Mouse (Mus musculus): ENCODE data around the gene Gpr176. TPM values are rescaled to one million over a fixed set of nuclear protein-coding genes. Genes with fewer than 3 reads are reported as not detected.

The Gpr176 gene
- polyA plus RNA-seq, 1 experiment from 2014 or later: 0.21 TPM

DNA sequence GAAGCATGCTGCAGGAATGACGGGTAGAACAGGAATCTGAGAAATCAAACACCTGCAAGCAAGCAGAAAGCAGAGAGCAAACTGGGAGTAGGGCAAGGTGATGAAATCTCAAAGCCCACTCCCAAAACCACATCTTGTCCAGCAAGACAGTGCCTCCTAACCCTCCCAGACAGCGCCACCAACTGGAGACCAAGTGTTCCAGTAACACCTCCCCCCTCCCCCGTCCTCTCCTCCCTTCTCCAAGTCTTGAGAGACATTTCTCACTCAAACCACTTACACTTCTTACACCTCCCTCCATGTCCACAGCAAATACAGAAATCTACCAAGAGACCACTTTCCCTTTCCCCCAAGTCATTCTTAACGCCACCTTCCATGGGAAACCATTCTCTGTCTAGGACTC is 51.4 kb downstream of the Gpr176 start:
- Histone ChIP-seq H3K9ac (no peak overlapping the region), H3K36me3 (replicated peaks) (no peaks in the 10 kb centered on the region), H3K4me3 (replicated peaks) (no peak overlapping the region), H3K9me3 (replicated peaks) (no peaks in the 10 kb centered on the region), H3K4me2 (no peak overlapping the region), H3K4me1 (replicated peaks) (no peaks in the 10 kb centered on the region), H3K27ac (replicated peaks) (no peak overlapping the region), H3K27me3 (no peaks in the 10 kb centered on the region)
- no peak for ATAC-seq (ENCODE audit: insufficient read depth)
- 48% methylated on average over 4 of the region's 4 CpGs for WGBS (ENCODE audit: insufficient replicate concordance)

GRCm38 (mm10) chr2:118321094-118321493 is 52.1 kb downstream of the Gpr176 start:
- WGBS (ENCODE audit: insufficient replicate concordance): 77% methylated on average over 4 of the region's 4 CpGs
- ATAC-seq (ENCODE audit: insufficient read depth): no peak

DNA sequence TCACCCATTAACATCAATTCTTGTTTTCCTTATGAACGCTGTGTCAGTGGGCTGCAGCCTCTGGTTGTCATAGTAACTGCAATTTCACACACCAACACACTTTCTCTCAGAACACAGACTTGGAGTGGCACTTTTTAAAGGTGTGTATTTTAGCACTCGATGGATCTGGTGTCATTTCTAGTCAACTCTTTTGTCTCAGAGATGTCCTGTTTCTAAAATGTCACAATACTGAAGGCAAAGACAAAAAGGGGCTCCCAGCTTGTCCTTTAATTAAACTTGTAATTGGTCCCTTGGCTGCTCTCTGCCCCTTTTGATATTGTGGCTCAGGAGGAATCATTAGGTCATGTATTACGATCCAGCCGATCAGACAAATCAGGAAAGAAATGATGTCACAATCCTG is 52.7 kb downstream of the Gpr176 start:
- no peak for ATAC-seq (ENCODE audit: insufficient read depth)
- 64% methylated on average over 4 of the region's 4 CpGs for WGBS (ENCODE audit: insufficient replicate concordance)

More at GRCm38 (mm10) chr2:118321094-118321493, 52.1 kb downstream of the Gpr176 start:
- Histone ChIP-seq H3K27me3 (no peaks in the 10 kb centered on the region), H3K27ac (replicated peaks) (no peak overlapping the region), H3K9ac (no peak overlapping the region), H3K4me1 (replicated peaks) (no peaks in the 10 kb centered on the region), H3K4me3 (replicated peaks) (no peak overlapping the region), H3K9me3 (replicated peaks) (no peaks in the 10 kb centered on the region), H3K36me3 (replicated peaks) (no peaks in the 10 kb centered on the region), H3K4me2 (no peak overlapping the region)

DNA sequence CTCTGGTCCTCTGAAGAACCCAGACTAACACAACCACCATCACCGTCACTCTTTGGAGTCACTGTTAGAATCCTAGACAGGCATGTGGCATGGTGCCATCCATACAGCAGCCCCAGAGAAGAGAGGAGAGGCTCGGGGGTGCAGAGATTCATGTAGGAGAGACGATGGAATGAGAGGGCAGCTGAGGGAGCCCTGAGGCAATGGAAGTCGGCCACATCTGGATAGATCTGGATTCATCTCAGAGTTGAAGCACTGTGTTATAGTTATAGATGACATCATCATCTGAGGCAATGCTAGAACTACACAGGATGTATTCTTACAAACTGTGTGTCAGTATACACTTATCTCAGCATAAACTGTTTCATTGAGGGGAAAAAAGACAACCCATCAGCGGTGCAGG is 54.0 kb downstream of the Gpr176 start:
- H3K27ac ChIP-seq (replicated peaks): no peak overlapping the region
- no peaks in the 10 kb centered on the region for H3K9me3 ChIP-seq (replicated peaks)
- no peak overlapping the region for H3K9ac ChIP-seq
- no peak overlapping the region for H3K4me3 ChIP-seq (replicated peaks)
- H3K4me1 ChIP-seq (replicated peaks): no peaks in the 10 kb centered on the region
- 60% methylated on average over 5 of the region's 5 CpGs for WGBS (ENCODE audit: insufficient replicate concordance)
- no peaks in the 10 kb centered on the region for H3K36me3 ChIP-seq (replicated peaks)
- H3K27me3 ChIP-seq: no peaks in the 10 kb centered on the region
- no peak for ATAC-seq (ENCODE audit: insufficient read depth)
- no peak overlapping the region for H3K4me2 ChIP-seq

More for the DNA sequence above, 52.7 kb downstream of the Gpr176 start:
- Histone ChIP-seq H3K36me3 (replicated peaks) (no peaks in the 10 kb centered on the region), H3K9me3 (replicated peaks) (no peaks in the 10 kb centered on the region), H3K9ac (no peak overlapping the region), H3K27ac (replicated peaks) (no peak overlapping the region), H3K27me3 (no peaks in the 10 kb centered on the region), H3K4me3 (replicated peaks) (no peak overlapping the region), H3K4me1 (replicated peaks) (no peaks in the 10 kb centered on the region), H3K4me2 (no peak overlapping the region)

- 50% methylated on average over 2 of the region's 2 CpGs for WGBS (ENCODE audit: insufficient replicate concordance)
- ATAC-seq (ENCODE audit: insufficient read depth): no peak
- Histone ChIP-seq H3K4me1 (replicated peaks) (no peaks in the 10 kb centered on the region), H3K27me3 (no peaks in the 10 kb centered on the region), H3K9ac (no peak overlapping the region), H3K4me2 (no peak overlapping the region), H3K9me3 (replicated peaks) (no peaks in the 10 kb centered on the region), H3K4me3 (replicated peaks) (no peak overlapping the region), H3K27ac (replicated peaks) (no peak overlapping the region), H3K36me3 (replicated peaks) (no peaks in the 10 kb centered on the region)
Measured at GRCm38 (mm10) chr2:118316939-118317338, 56.3 kb downstream of the Gpr176 start.

GRCm38 (mm10) chr2:118315656-118316402 is 57.4 kb downstream of the Gpr176 start:
- no peak overlapping the region for H3K4me3 ChIP-seq (replicated peaks)
- H3K27ac ChIP-seq (replicated peaks): no peak overlapping the region
- no peak overlapping the region for H3K9ac ChIP-seq
- H3K27me3 ChIP-seq: no peaks in the 10 kb centered on the region
- WGBS (ENCODE audit: insufficient replicate concordance): 71% methylated on average over 12 of the region's 12 CpGs
- no peak overlapping the region for H3K4me2 ChIP-seq
- H3K36me3 ChIP-seq (replicated peaks): no peaks in the 10 kb centered on the region
- H3K9me3 ChIP-seq (replicated peaks): no peaks in the 10 kb centered on the region
- ATAC-seq (ENCODE audit: insufficient read depth): no peak
- no peaks in the 10 kb centered on the region for H3K4me1 ChIP-seq (replicated peaks)

- Histone ChIP-seq H3K27me3 (no peaks in the 10 kb centered on the region), H3K4me2 (no peak overlapping the region; the same call in 1 of the 2 replicates), H3K4me3 (replicated peaks) (no peak overlapping the region), H3K9me3 (replicated peaks) (no peaks in the 10 kb centered on the region), H3K9ac (no peak overlapping the region), H3K4me1 (replicated peaks) (0 out of 2 replicates have a peak, but pooled peaks cover 6% of the 10 kb centered on the region), H3K27ac (replicated peaks) (peak overlapping the region; percentile 31; the same call in 1 of the 2 replicates), H3K36me3 (replicated peaks) (no peaks in the 10 kb centered on the region)
- ATAC-seq (ENCODE audit: insufficient read depth): peak; percentile 35
- WGBS (ENCODE audit: insufficient replicate concordance): 24% methylated on average over 8 of the region's 8 CpGs
Measured at GRCm38 (mm10) chr2:118307561-118307960, 65.7 kb downstream of the Gpr176 start.

- Histone ChIP-seq H3K27ac (replicated peaks) (peak overlapping the region; percentile 31), H3K4me1 (replicated peaks) (0 out of 2 replicates have a peak, but pooled peaks cover 6% of the 10 kb centered on the region), H3K36me3 (replicated peaks) (no peaks in the 10 kb centered on the region), H3K27me3 (no peaks in the 10 kb centered on the region), H3K9me3 (replicated peaks) (no peaks in the 10 kb centered on the region), H3K4me2 (no peak overlapping the region), H3K9ac (no peak overlapping the region), H3K4me3 (replicated peaks) (no peak overlapping the region)
- ATAC-seq (ENCODE audit: insufficient read depth): no peak
- WGBS (ENCODE audit: insufficient replicate concordance): 51% methylated on average over 2 of the region's 2 CpGs
Measured at GRCm38 (mm10) chr2:118306966-118307365, 66.3 kb downstream of the Gpr176 start.

DNA sequence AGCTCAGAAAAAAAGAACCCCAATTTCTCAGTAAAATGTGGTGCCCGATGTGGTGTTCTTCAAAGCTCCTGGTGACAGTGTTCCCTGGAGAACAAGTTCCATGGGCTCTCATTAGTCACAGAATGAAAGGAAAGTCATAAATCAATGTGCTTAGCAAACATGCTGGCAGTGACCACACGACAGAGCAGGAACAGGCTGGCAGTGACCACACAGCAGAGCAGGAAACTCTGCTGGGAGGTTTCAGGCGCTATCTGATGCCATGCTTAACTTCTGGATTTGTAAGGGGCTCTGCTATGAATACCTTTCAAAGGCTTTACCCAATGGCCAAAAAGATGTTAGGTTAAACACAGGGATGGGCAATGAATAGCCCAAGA is 66.7 kb downstream of the Gpr176 start:
- Histone ChIP-seq H3K4me3 (replicated peaks) (no peak overlapping the region), H3K27me3 (no peaks in the 10 kb centered on the region), H3K4me1 (replicated peaks) (0 out of 2 replicates have a peak, but pooled peaks cover 6% of the 10 kb centered on the region), H3K27ac (replicated peaks) (peak overlapping the region; percentile 31; the same call in 1 of the 2 replicates), H3K4me2 (no peak overlapping the region), H3K9ac (no peak overlapping the region), H3K36me3 (replicated peaks) (no peaks in the 10 kb centered on the region), H3K9me3 (replicated peaks) (no peaks in the 10 kb centered on the region)
- ATAC-seq (ENCODE audit: insufficient read depth): peak; percentile 53; the same call in 1 of the 2 replicates
- whole genome bisulfite sequencing (ENCODE audit: insufficient replicate concordance): 8% methylated on average over 3 of the region's 3 CpGs

- Histone ChIP-seq H3K9ac (no peak overlapping the region), H3K36me3 (replicated peaks) (no peaks in the 10 kb centered on the region), H3K4me3 (replicated peaks) (no peak overlapping the region), H3K4me2 (no peak overlapping the region), H3K4me1 (replicated peaks) (0 out of 2 replicates have a peak, but pooled peaks cover 6% of the 10 kb centered on the region), H3K27me3 (no peaks in the 10 kb centered on the region), H3K9me3 (replicated peaks) (no peaks in the 10 kb centered on the region), H3K27ac (replicated peaks) (peak overlapping the region; percentile 35; the same call in 1 of the 2 replicates)
- 46% methylated on average over 7 of the region's 7 CpGs for WGBS (ENCODE audit: insufficient replicate concordance)
- ATAC-seq (ENCODE audit: insufficient read depth): peak; percentile 73
Measured at GRCm38 (mm10) chr2:118305827-118306521, 67.2 kb downstream of the Gpr176 start.

GRCm38 (mm10) chr2:118303456-118303855 is 69.8 kb downstream of the Gpr176 start:
- Histone ChIP-seq H3K27ac (replicated peaks) (no peak overlapping the region), H3K4me1 (replicated peaks) (0 out of 2 replicates have a peak, but pooled peaks cover 6% of the 10 kb centered on the region), H3K4me3 (replicated peaks) (no peak overlapping the region), H3K9me3 (replicated peaks) (no peaks in the 10 kb centered on the region), H3K27me3 (no peaks in the 10 kb centered on the region), H3K4me2 (no peak overlapping the region), H3K36me3 (replicated peaks) (no peaks in the 10 kb centered on the region), H3K9ac (no peak overlapping the region)
- ATAC-seq (ENCODE audit: insufficient read depth): no peak
- 61% methylated on average over 4 of the region's 4 CpGs for WGBS (ENCODE audit: insufficient replicate concordance)

All from liver, embryonic 15.5 days (tissue).